In the genomic region with DNA sequence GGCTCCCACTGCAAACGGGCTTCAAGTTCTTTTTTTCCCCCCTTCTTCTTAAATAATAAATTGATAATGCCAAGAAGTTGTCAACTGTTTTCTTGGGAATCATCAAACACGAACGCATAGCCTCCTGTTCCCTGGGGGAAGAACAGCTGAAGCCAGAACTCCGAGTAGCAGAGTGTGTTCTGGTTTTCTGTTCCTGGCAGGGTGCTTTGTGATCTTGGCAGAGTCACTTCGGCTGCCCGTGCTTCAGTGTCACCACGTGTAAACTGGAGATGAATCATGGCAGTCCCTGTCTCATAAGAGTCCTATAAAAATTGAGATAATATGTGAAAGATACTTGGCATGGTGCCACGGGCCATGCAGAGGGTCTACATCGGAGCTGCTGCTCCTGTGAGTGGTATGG, we compare ENCODE assay signal across 10 mouse cellular contexts.
DNase-seq lines count a peak whose midpoint lies in the region; ATAC-seq and TF ChIP-seq lines count a peak whose summit lies in the region.
"Had no signal": no experiment of that assay in that cellular context is flagged by ENCODE, and none has a peak within 500 bp of the region (broad histone marks: within the 10 kb centered on the region; RNA-seq: fewer than 3 reads in every experiment).

No protein-coding gene starts in this region.

- TF ChIP-seq CTCF in forebrain, postnatal 0 days (IDR thresholded peaks at IDR 0.05; ENCODE audit: low read depth) = no peak

- H3K9ac ChIP-seq in forebrain, embryonic 14.5 days (ENCODE audit: low read length) = no peak overlapping the region
- H3K9ac ChIP-seq in forebrain, embryonic 11.5 days (ENCODE audit: low read length) = no peak overlapping the region
- no peak overlapping the region for H3K9ac ChIP-seq in lung, embryonic 16.5 days (ENCODE audit: low read length)
- no peak overlapping the region for H3K9ac ChIP-seq in forebrain, postnatal 0 days
- no peak overlapping the region for H3K9ac ChIP-seq in hindbrain, embryonic 16.5 days (ENCODE audit: low read depth, low read length)
- H3K9ac ChIP-seq: kidney, embryonic 15.5 days had no signal

- H3K4me1 ChIP-seq in forebrain, embryonic 14.5 days (ENCODE audit: control insufficient read depth, insufficient read depth, low read length) = no peaks in the 10 kb centered on the region
- H3K4me1 ChIP-seq in forebrain, embryonic 11.5 days (replicated peaks; ENCODE audit: control insufficient read depth, insufficient read depth, low read length) = no peaks in the 10 kb centered on the region
- no peaks in the 10 kb centered on the region for H3K4me1 ChIP-seq in lung, embryonic 16.5 days (replicated peaks; ENCODE audit: control insufficient read depth, insufficient read depth, low read length)
- H3K4me1 ChIP-seq in forebrain, postnatal 0 days (ENCODE audit: insufficient read depth) = no peaks in the 10 kb centered on the region
- H3K4me1 ChIP-seq in hindbrain, embryonic 16.5 days (ENCODE audit: control insufficient read depth, insufficient read depth, low read depth, low read length) = no peaks in the 10 kb centered on the region
- H3K4me1 ChIP-seq: kidney, embryonic 15.5 days had no signal

- no peaks in the 10 kb centered on the region for H3K27me3 ChIP-seq in forebrain, embryonic 14.5 days (replicated peaks; ENCODE audit: control insufficient read depth, insufficient read depth, low read length)
- H3K27me3 ChIP-seq in forebrain, embryonic 11.5 days (ENCODE audit: control insufficient read depth, insufficient read depth, low read length) = no peaks in the 10 kb centered on the region
- H3K27me3 ChIP-seq in lung, embryonic 16.5 days (ENCODE audit: control insufficient read depth, insufficient read depth, low read depth, low read length) = no peaks in the 10 kb centered on the region
- no peaks in the 10 kb centered on the region for H3K27me3 ChIP-seq in forebrain, postnatal 0 days (ENCODE audit: insufficient read depth, low read length)
- no peaks in the 10 kb centered on the region for H3K27me3 ChIP-seq in hindbrain, embryonic 16.5 days (replicated peaks; ENCODE audit: control insufficient read depth, insufficient read depth, low read length)
- H3K27me3 ChIP-seq: kidney, embryonic 15.5 days had no signal

- H3K4me2 ChIP-seq in forebrain, embryonic 14.5 days (ENCODE audit: low read length) = no peak overlapping the region
- H3K4me2 ChIP-seq in forebrain, embryonic 11.5 days (ENCODE audit: low read depth, low read length, severe bottlenecking) = no peak overlapping the region
- no peak overlapping the region for H3K4me2 ChIP-seq in lung, embryonic 16.5 days (ENCODE audit: low read depth, low read length)
- no peak overlapping the region for H3K4me2 ChIP-seq in forebrain, postnatal 0 days (ENCODE audit: low read depth)
- no peak overlapping the region for H3K4me2 ChIP-seq in hindbrain, embryonic 16.5 days (ENCODE audit: low read length)
- H3K4me2 ChIP-seq: kidney, embryonic 15.5 days had no signal

- WGBS in forebrain, embryonic 14.5 days = 76% methylated on average over 9 of the region's 9 CpGs
- 89% methylated on average over 9 of the region's 9 CpGs for WGBS in forebrain, embryonic 11.5 days
- WGBS in lung, embryonic 16.5 days = 40% methylated on average over 9 of the region's 9 CpGs
- WGBS in forebrain, postnatal 0 days = 60% methylated on average over 9 of the region's 9 CpGs
- WGBS in hindbrain, embryonic 16.5 days = 71% methylated on average over 9 of the region's 9 CpGs

- no peak overlapping the region for H3K27ac ChIP-seq in forebrain, embryonic 14.5 days (ENCODE audit: low read depth, low read length)
- H3K27ac ChIP-seq in forebrain, embryonic 11.5 days (ENCODE audit: low read depth, low read length) = no peak overlapping the region
- no peak overlapping the region for H3K27ac ChIP-seq in lung, embryonic 16.5 days (ENCODE audit: low read length)
- no peak overlapping the region for H3K27ac ChIP-seq in forebrain, postnatal 0 days (ENCODE audit: low read depth, low read length)
- no peak overlapping the region for H3K27ac ChIP-seq in hindbrain, embryonic 16.5 days (ENCODE audit: low read depth, low read length)
- H3K27ac ChIP-seq: kidney, embryonic 15.5 days had no signal

- H3K9me3 ChIP-seq in forebrain, embryonic 14.5 days (replicated peaks; ENCODE audit: control insufficient read depth, low read length) = no peaks in the 10 kb centered on the region
- H3K9me3 ChIP-seq in forebrain, embryonic 11.5 days (ENCODE audit: control insufficient read depth, low read length) = no peaks in the 10 kb centered on the region
- no peaks in the 10 kb centered on the region for H3K9me3 ChIP-seq in lung, embryonic 16.5 days (ENCODE audit: control insufficient read depth, low read length)
- no peaks in the 10 kb centered on the region for H3K9me3 ChIP-seq in forebrain, postnatal 0 days (ENCODE audit: low read length)
- no peaks in the 10 kb centered on the region for H3K9me3 ChIP-seq in hindbrain, embryonic 16.5 days (ENCODE audit: control insufficient read depth, low read length)
- H3K9me3 ChIP-seq: kidney, embryonic 15.5 days had no signal

- peak; percentile 71 for DNase-seq in forebrain, embryonic 14.5 days (ENCODE audit: low spot score)
- no peak for DNase-seq in forebrain, embryonic 11.5 days (ENCODE audit: low spot score)
- no peak for DNase-seq in lung, postnatal 25 days (ENCODE audit: low spot score)
- peak; percentile 69 for DNase-seq in forebrain, postnatal 0 days
- DNase-seq in layer of hippocampus, postnatal 14 days (ENCODE audit: low spot score in 2 of 2) = peak; percentile 52 to 84
- DNase-seq: thymus, postnatal 4 days had no signal

- H3K4me3 ChIP-seq in forebrain, embryonic 14.5 days (ENCODE audit: low read depth, low read length) = no peak overlapping the region
- no peak overlapping the region for H3K4me3 ChIP-seq in forebrain, embryonic 11.5 days (ENCODE audit: low read depth, low read length)
- no peak overlapping the region for H3K4me3 ChIP-seq in lung, embryonic 16.5 days (ENCODE audit: low read length)
- no peak overlapping the region for H3K4me3 ChIP-seq in forebrain, postnatal 0 days (ENCODE audit: low read depth, low read length)
- no peak overlapping the region for H3K4me3 ChIP-seq in hindbrain, embryonic 16.5 days (ENCODE audit: low read length)
- H3K4me3 ChIP-seq: kidney, embryonic 15.5 days had no signal

- no peaks in the 10 kb centered on the region for H3K36me3 ChIP-seq in forebrain, embryonic 14.5 days (ENCODE audit: control insufficient read depth, insufficient read depth, low read length)
- H3K36me3 ChIP-seq in forebrain, embryonic 11.5 days (ENCODE audit: control insufficient read depth, insufficient read depth, low read length) = no peaks in the 10 kb centered on the region
- H3K36me3 ChIP-seq in lung, embryonic 16.5 days (ENCODE audit: control insufficient read depth, insufficient read depth, low read length) = no peaks in the 10 kb centered on the region
- no peaks in the 10 kb centered on the region for H3K36me3 ChIP-seq in forebrain, postnatal 0 days (ENCODE audit: insufficient read depth)
- no peaks in the 10 kb centered on the region for H3K36me3 ChIP-seq in hindbrain, embryonic 16.5 days (ENCODE audit: control insufficient read depth, insufficient read depth, low read length)
- H3K36me3 ChIP-seq: kidney, embryonic 15.5 days had no signal

- peak; percentile 37; the same call in 1 of the 2 replicates for ATAC-seq in forebrain, embryonic 14.5 days
- no peak for ATAC-seq in forebrain, embryonic 11.5 days (replicated peaks; ENCODE audit: low FRiP score)
- peak; percentile 41; the same call in 1 of the 2 replicates for ATAC-seq in lung, embryonic 16.5 days (ENCODE audit: low read depth)
- ATAC-seq in forebrain, postnatal 0 days = peak; percentile 88
- ATAC-seq in hindbrain, embryonic 16.5 days = no peak
- ATAC-seq: CD4-positive, CD25-positive, alpha-beta regulatory T cell, adult 4 months had no signal

Comparison
In these comparisons a context has a peak if more than half of its experiments do, and no peak if none do; other contexts are left out.
1. ATAC-seq: peak in forebrain, embryonic 14.5 days (single experiment), lung, embryonic 16.5 days (single experiment) and forebrain, postnatal 0 days (single experiment); none in forebrain, embryonic 11.5 days (single experiment) and hindbrain, embryonic 16.5 days (single experiment).
2. DNase-seq: peak in forebrain, embryonic 14.5 days (single experiment), forebrain, postnatal 0 days (single experiment) and layer of hippocampus, postnatal 14 days (2 of 2); none in forebrain, embryonic 11.5 days (single experiment) and lung, postnatal 25 days (single experiment).